Mouse (Mus musculus) forelimb bud, embryonic 11.5 days (tissue): Measurements from ENCODE around the gene Rel.

ENCODE experiments used
- DNase-seq: peaks from one replicate; pipeline ENCODE4 v3.0.0-alpha.2; 2012; ENCODE audit warnings: low read depth, low spot score

The Rel gene

GRCm38 (mm10) chr11:23744352-23744751 lies 26.4 kb downstream of the Rel start:
- DNase-seq: no peak

- DNase-seq: no peak
Observed at GRCm38 (mm10) chr11:23741386-23741785, 29.4 kb downstream of the Rel start.

- DNase-seq: no peak
Observed at GRCm38 (mm10) chr11:23740895-23741294, 29.9 kb downstream of the Rel start.

- DNase-seq: no peak
Observed at GRCm38 (mm10) chr11:23735820-23736470, 34.8 kb downstream of the Rel start.

GRCm38 (mm10) chr11:23734749-23735286 lies 36.0 kb downstream of the Rel start:
- DNase-seq: no peak

GRCm38 (mm10) chr11:23732840-23733239 lies 37.9 kb downstream of the Rel start:
- no peak for DNase-seq

- no peak for DNase-seq
Observed at GRCm38 (mm10) chr11:23730120-23730519, 40.6 kb downstream of the Rel start.

GRCm38 (mm10) chr11:23728186-23728585 lies 42.6 kb downstream of the Rel start:
- no peak for DNase-seq

- DNase-seq: peak; percentile 2
Observed at GRCm38 (mm10) chr11:23726441-23726840, 44.3 kb downstream of the Rel start.

- DNase-seq: no peak
Observed at GRCm38 (mm10) chr11:23725850-23726249, 44.9 kb downstream of the Rel start.

- DNase-seq: no peak
Observed at GRCm38 (mm10) chr11:23722326-23722725, 48.4 kb downstream of the Rel start.

- DNase-seq: no peak
Observed at GRCm38 (mm10) chr11:23719825-23720224, 50.9 kb downstream of the Rel start.

GRCm38 (mm10) chr11:23718856-23719255 lies 51.9 kb downstream of the Rel start:
- no peak for DNase-seq

GRCm38 (mm10) chr11:23712299-23712698 lies 58.5 kb downstream of the Rel start:
- no peak for DNase-seq

GRCm38 (mm10) chr11:23704604-23705294 lies 66.0 kb downstream of the Rel start:
- DNase-seq: no peak

- no peak for DNase-seq
Observed at GRCm38 (mm10) chr11:23701831-23702230, 68.9 kb downstream of the Rel start.

GRCm38 (mm10) chr11:23699414-23700095 lies 71.2 kb downstream of the Rel start:
- peak; percentile 10 for DNase-seq

GRCm38 (mm10) chr11:23698526-23698925 lies 72.2 kb downstream of the Rel start:
- DNase-seq: no peak

GRCm38 (mm10) chr11:23695847-23696246 lies 74.9 kb downstream of the Rel start:
- no peak for DNase-seq

GRCm38 (mm10) chr11:23693286-23693685 lies 77.5 kb downstream of the Rel start:
- no peak for DNase-seq

GRCm38 (mm10) chr11:23688060-23688459 lies 82.7 kb downstream of the Rel start:
- no peak for DNase-seq
